ENCODE assay signal across 20 mouse cellular contexts in genomic region chr2:129601894-129602663, GRCm38 (mm10). TPM values are rescaled to one million over a fixed set of nuclear protein-coding genes. Genes with fewer than 3 reads are reported as not detected.
DNase-seq lines count a peak whose midpoint lies in the region; ATAC-seq and TF ChIP-seq lines count a peak whose summit lies in the region.
"Had no signal": no experiment of that assay in that cellular context is flagged by ENCODE, and none has a peak within 500 bp of the region (broad histone marks: within the 10 kb centered on the region; RNA-seq: fewer than 3 reads in every experiment).

No protein-coding gene starts in this region.

- H3K4me2 ChIP-seq in liver, postnatal 0 days (ENCODE audit: low read depth, low read length) = no peak overlapping the region
- H3K4me2 ChIP-seq in liver, embryonic 11.5 days = no peak overlapping the region
- no peak overlapping the region for H3K4me2 ChIP-seq in CH12.LX (ENCODE audit: insufficient read depth, low read depth, poor library complexity, severe bottlenecking)
- H3K4me2 ChIP-seq: embryonic facial prominence, embryonic 13.5 days; forebrain, embryonic 12.5 days; heart, embryonic 13.5 days; hindbrain, embryonic 13.5 days; kidney, embryonic 15.5 days; limb, embryonic 15.5 days; liver, embryonic 15.5 days; neural tube, embryonic 15.5 days had no signal

- 0 out of 2 replicates have a peak, but pooled peaks cover 6% of the 10 kb centered on the region for H3K36me3 ChIP-seq in liver, postnatal 0 days (replicated peaks; ENCODE audit: insufficient read depth, low read length)
- H3K36me3 ChIP-seq in liver, embryonic 11.5 days (ENCODE audit: control insufficient read depth, insufficient read depth, low read length) = no peaks in the 10 kb centered on the region
- H3K36me3 ChIP-seq in CH12.LX (replicated peaks in 1 of 2; ENCODE audit: control insufficient read depth in 1 of 2, insufficient read depth in 1 of 2, low read length in 1 of 2) = peaks cover 0 to 64% of the 10 kb centered on the region in 2 experiments
- H3K36me3 ChIP-seq: embryonic facial prominence, embryonic 13.5 days; forebrain, embryonic 12.5 days; heart, embryonic 13.5 days; hindbrain, embryonic 13.5 days; kidney, embryonic 15.5 days; limb, embryonic 15.5 days; liver, embryonic 15.5 days; neural tube, embryonic 15.5 days had no signal

- no peaks in the 10 kb centered on the region for H3K27me3 ChIP-seq in liver, postnatal 0 days (ENCODE audit: insufficient read depth, low read length)
- no peaks in the 10 kb centered on the region for H3K27me3 ChIP-seq in liver, embryonic 11.5 days (replicated peaks; ENCODE audit: control insufficient read depth, insufficient read depth, low read length)
- H3K27me3 ChIP-seq in CH12.LX (replicated peaks) = no peaks in the 10 kb centered on the region
- H3K27me3 ChIP-seq: embryonic facial prominence, embryonic 13.5 days; forebrain, embryonic 12.5 days; heart, embryonic 13.5 days; hindbrain, embryonic 13.5 days; kidney, embryonic 15.5 days; limb, embryonic 15.5 days; liver, embryonic 15.5 days; neural tube, embryonic 15.5 days had no signal

- DNase-seq in liver, postnatal 0 days = no peak
- no peak for DNase-seq in liver, embryonic 11.5 days (ENCODE audit: low spot score)
- DNase-seq in CH12.LX (ENCODE audit: extremely low read depth) (no peak), adipocyte (ENCODE audit: low spot score) (no peak)
- DNase-seq in frontal cortex, postnatal 36 days (ENCODE audit: low spot score in 2 of 2) = no peak
- no peak for DNase-seq in adrenal gland, postnatal 25 days
- DNase-seq: heart, postnatal 14 days; kidney, adult 11 months had no signal

- 65% methylated on average over 10 of the region's 10 CpGs for WGBS in liver, postnatal 0 days (ENCODE audit: insufficient replicate concordance)
- 72% methylated on average over 10 of the region's 10 CpGs for WGBS in liver, embryonic 11.5 days

- ATAC-seq in liver, postnatal 0 days = no peak
- ATAC-seq in liver, embryonic 11.5 days (replicated peaks; ENCODE audit: low FRiP score) = no peak
- ATAC-seq in granulocyte monocyte progenitor cell, adult 5-6 weeks (replicated peaks; ENCODE audit: poor library complexity, severe bottlenecking) = peak; percentile 61

- dilution Hi-C loops in CH12.LX (cut with MboI; ENCODE audit: extremely low pct_ligation_motif_present, extremely low pct_unique_long_range_greater_than_20kb, low sequenced_read_pairs) = no loop called here

- no peak for TF ChIP-seq EP300 in liver, postnatal 0 days (IDR thresholded peaks at IDR 0.05; ENCODE audit: low read depth)
- no peak for TF ChIP-seq EP300 in CH12.LX (IDR thresholded peaks at IDR 0.05; ENCODE audit: low read length)

- H3K79me2 ChIP-seq in CH12.LX (replicated peaks; ENCODE audit: control insufficient read depth, extremely low read depth, insufficient read depth, poor library complexity, severe bottlenecking) = peaks cover 2% of the 10 kb centered on the region

- no peak overlapping the region for H3K9ac ChIP-seq in liver, postnatal 0 days (replicated peaks)
- H3K9ac ChIP-seq in liver, embryonic 11.5 days (ENCODE audit: low read depth, low read length) = no peak overlapping the region
- no peak overlapping the region for H3K9ac ChIP-seq in CH12.LX (ENCODE audit: insufficient read depth, low read depth)
- H3K9ac ChIP-seq: embryonic facial prominence, embryonic 13.5 days; forebrain, embryonic 12.5 days; heart, embryonic 13.5 days; hindbrain, embryonic 13.5 days; kidney, embryonic 15.5 days; limb, embryonic 15.5 days; liver, embryonic 15.5 days; neural tube, embryonic 15.5 days had no signal

- no peak for TF ChIP-seq POLR2A in CH12.LX (IDR thresholded peaks at IDR 0.05; ENCODE audit: low read depth, low read length)

- peaks cover 10% of the 10 kb centered on the region for H3K4me1 ChIP-seq in liver, postnatal 0 days (ENCODE audit: insufficient read depth)
- H3K4me1 ChIP-seq in liver, embryonic 11.5 days (replicated peaks; ENCODE audit: control insufficient read depth, insufficient read depth, low read length) = 0 out of 2 replicates have a peak, but pooled peaks cover 2% of the 10 kb centered on the region
- peaks cover 10 to 69% of the 10 kb centered on the region in 2 experiments for H3K4me1 ChIP-seq in CH12.LX (ENCODE audit: control insufficient read depth in 1 of 2, insufficient read depth in 2 of 2)

- no peak overlapping the region for H3K27ac ChIP-seq in liver, postnatal 0 days (ENCODE audit: low read depth)
- no peak overlapping the region for H3K27ac ChIP-seq in liver, embryonic 11.5 days (ENCODE audit: low read depth, low read length)
- no peak overlapping the region for H3K27ac ChIP-seq in CH12.LX (ENCODE audit: insufficient read depth, low read depth)
- H3K27ac ChIP-seq: embryonic facial prominence, embryonic 13.5 days; forebrain, embryonic 12.5 days; heart, embryonic 13.5 days; hindbrain, embryonic 13.5 days; kidney, embryonic 15.5 days; limb, embryonic 15.5 days; liver, embryonic 15.5 days; neural tube, embryonic 15.5 days had no signal

- in situ Hi-C loops in CH12.LX (cut with MboI; ENCODE audit: low pct_ligation_motif_present, low pct_unique_long_range_greater_than_20kb, low sequenced_read_pairs) = no loop called here

- TF ChIP-seq RAD21 in CH12.LX (IDR thresholded peaks at IDR 0.05; ENCODE audit: low read depth, low read length) = peak; percentile 1; the same call in 1 of the 2 replicates

- no peaks in the 10 kb centered on the region for H3K9me3 ChIP-seq in liver, postnatal 0 days (ENCODE audit: low read length)
- H3K9me3 ChIP-seq in liver, embryonic 11.5 days (ENCODE audit: control insufficient read depth, low read length) = no peaks in the 10 kb centered on the region
- no peaks in the 10 kb centered on the region for H3K9me3 ChIP-seq in CH12.LX (replicated peaks; ENCODE audit: low read length)
- H3K9me3 ChIP-seq: embryonic facial prominence, embryonic 13.5 days; forebrain, embryonic 12.5 days; heart, embryonic 13.5 days; hindbrain, embryonic 13.5 days; kidney, embryonic 15.5 days; limb, embryonic 15.5 days; liver, embryonic 15.5 days; neural tube, embryonic 15.5 days had no signal

- TF ChIP-seq CTCF in liver, postnatal 0 days (IDR thresholded peaks at IDR 0.05; ENCODE audit: low read depth) = 0 out of 2 replicates have a peak, but pooled peaks have one; percentile 6
- peak in 1 of 2 experiments; percentile 14; a peak in 1 of 4 replicates for TF ChIP-seq CTCF in CH12.LX (conservative IDR thresholded peaks at IDR 0.05 in 1 of 2, IDR thresholded peaks at IDR 0.05 in 1 of 2; ENCODE audit: low read depth in 2 of 2, low read length in 2 of 2)

- no peak overlapping the region for H3K4me3 ChIP-seq in liver, postnatal 0 days (ENCODE audit: low read depth, low read length)
- H3K4me3 ChIP-seq in liver, embryonic 11.5 days (ENCODE audit: low read depth, low read length) = no peak overlapping the region
- H3K4me3 ChIP-seq in CH12.LX (replicated peaks in 1 of 3; ENCODE audit: low read depth in 2 of 3, low read length in 2 of 3, poor library complexity in 1 of 3) = no peak overlapping the region
- H3K4me3 ChIP-seq: embryonic facial prominence, embryonic 13.5 days; erythroblast, embryonic 14.5 days; forebrain, embryonic 12.5 days; heart, adult 2 months; heart, embryonic 13.5 days; hindbrain, embryonic 13.5 days; kidney, embryonic 15.5 days; left cerebral cortex, adult 2 months; limb, embryonic 15.5 days; liver, embryonic 15.5 days; neural tube, embryonic 15.5 days had no signal

TF ChIP-seq in CH12.LX, 34 proteins besides CTCF, POLR2A, EP300 and RAD21:
- no peak for TF ChIP-seq POLR2AphosphoS2 (IDR thresholded peaks at IDR 0.05; ENCODE audit: low read depth, low read length)
- 0 out of 2 replicates have a peak, but pooled peaks have one; percentile 9 for TF ChIP-seq SMC3 (IDR thresholded peaks at IDR 0.05; ENCODE audit: low read depth, low read length)
TF ChIP-seq in CH12.LX: peak in this region for 1.

RNA-seq across cellular contexts. Expression of gene Sirpa, which starts 9.4 kb away (rescaled TPM):
- polyA plus RNA-seq in liver, postnatal 0 days (2015; fragmentation: Nextera tagmentation; extraction: Ambion mirVana) = 26.9 and 28.1 TPM in 2 replicates
- 26.8 and 29.6 TPM in 2 replicates for polyA plus RNA-seq in liver, embryonic 11.5 days (2014; fragmentation: Nextera tagmentation; extraction: Ambion mirVana)
- 25.4 and 27.1 TPM in 2 replicates for total RNA-seq in CH12.LX (2012; rRNA removed)
- total RNA-seq in CH12.LX (2014; rRNA removed) = 20.4 and 24.2 TPM in 2 replicates
- 30.6 and 32.7 TPM in 2 replicates for polyA plus RNA-seq in CH12.LX (2012; ENCODE audit: insufficient read length, low read depth)
- total RNA-seq in granulocyte monocyte progenitor cell, adult 5-6 weeks (2014; fragmentation: Nextera tagmentation) = 77.4 and 88.0 TPM in 2 replicates
- 63.8 and 83.6 TPM in 2 replicates for total RNA-seq in granulocyte monocyte progenitor cell, adult 5-6 weeks (2017)
- total RNA-seq in adrenal gland, postnatal 25 days (2021) = 46.7 and 58.4 TPM in 2 replicates
